ENCODE assay signal across 17 mouse cellular contexts in the genomic region with DNA sequence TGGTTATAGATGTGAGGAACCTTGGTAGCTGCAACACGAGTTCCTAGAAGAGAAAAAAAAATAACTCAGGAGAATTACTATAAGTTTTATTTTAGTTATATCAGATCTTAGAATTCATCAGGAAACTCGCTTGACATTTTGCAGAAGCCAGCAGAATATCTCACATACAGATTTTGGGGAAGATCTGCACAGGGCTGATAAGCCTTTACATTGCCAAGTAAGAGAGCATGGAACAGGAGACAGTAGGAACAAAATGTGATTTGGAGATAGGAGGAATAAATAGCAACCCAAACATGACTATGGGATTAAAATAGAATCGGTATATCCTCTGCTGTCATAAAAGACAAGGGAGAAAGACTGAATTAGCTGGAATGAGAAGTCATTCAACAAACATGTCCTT.
A peak's percentile ranks its signal among the peaks of the same experiment; 100 is the strongest.
DNase-seq lines count a peak whose midpoint lies in the region.
"Had no signal": no experiment of that assay in that cellular context is flagged by ENCODE, and none has a peak within 500 bp of the region (broad histone marks: within the 10 kb centered on the region; RNA-seq: fewer than 3 reads in every experiment).

No protein-coding gene starts in this region.

- DNase-seq in frontal cortex, adult 2 months (ENCODE audit: extremely low spot score in 1 of 2, low spot score in 1 of 2): peak; percentile 5 to 13
- DNase-seq in frontal cortex, postnatal 14 days (ENCODE audit: low spot score in 2 of 2): no peak
- DNase-seq in 416B (ENCODE audit: low read depth): peak; percentile 25
- DNase-seq in brain, adult 2 months (ENCODE audit: low read depth, low spot score): peak; percentile 56
- DNase-seq in thymus, postnatal 36 days: no peak
- DNase-seq in spleen, postnatal 36 days (ENCODE audit: low spot score in 2 of 2): no peak
- DNase-seq: adrenal gland, adult 8-10 months; adrenal gland, postnatal 14 days; adrenal gland, postnatal 36 days; B cell, adult 2 months; cerebellum, adult 11 months; cerebellum, adult 18-20 months; cerebellum, adult 8-10 months; cerebellum, adult 9-11 months; cerebellum, postnatal 14 days; cerebellum, postnatal 36 days; embryo, embryonic 11 days had no signal

Comparison
In these comparisons a context has a peak if more than half of its experiments do, and no peak if none do; other contexts are left out.
1. DNase-seq: peak in frontal cortex, adult 2 months (2 of 2), 416B (single experiment) and brain, adult 2 months (single experiment); none in frontal cortex, postnatal 14 days (0 of 2), thymus, postnatal 36 days (0 of 2) and spleen, postnatal 36 days (0 of 2).